Mouse (Mus musculus) midbrain, embryonic 13.5 days (tissue): ENCODE measurements around the gene Tceanc. TPM values are rescaled to one million over a fixed set of nuclear protein-coding genes. Genes with fewer than 3 reads are reported as not detected.
A peak's percentile ranks its signal among the peaks of the same experiment; 100 is the strongest.

ENCODE experiments used
- ATAC-seq: fragments of 200-750 bp; cut with Nextera tagmentation; 2 replicates; pipeline ENCODE4 v1.8.0; 2017; ENCODE audit warnings: mild to moderate bottlenecking, moderate TSS enrichment, moderate library complexity
- H3K27ac ChIP-seq: fragments of 300-500 bp; sonication (generic); 2 replicates; pipeline ENCODE4 v1.5.1; 2015; ENCODE audit warnings: inconsistent platforms, mild to moderate bottlenecking, moderate library complexity
- H3K27me3 ChIP-seq: fragments of 300-500 bp; sonication (generic); 2 replicates; pipeline ENCODE4 v1.6.1; 2015; ENCODE audit warnings: mild to moderate bottlenecking, inconsistent platforms
- H3K36me3 ChIP-seq: fragments of 300-500 bp; sonication (generic); 2 replicates; pipeline ENCODE4 v1.6.1; 2015; ENCODE audit warnings: mild to moderate bottlenecking, inconsistent platforms
- H3K4me1 ChIP-seq: fragments of 300-500 bp; sonication (generic); replicated peaks from 2 replicates; pipeline ENCODE4 v1.6.1; 2015; ENCODE audit warnings: inconsistent platforms
- H3K4me2 ChIP-seq: fragments of 300-500 bp; sonication (generic); replicated peaks from 2 replicates; pipeline ENCODE4 v1.6.1; 2015; ENCODE audit warnings: moderate library complexity, mild to moderate bottlenecking, inconsistent platforms
- H3K4me3 ChIP-seq: fragments of 300-500 bp; sonication (generic); replicated peaks from 2 replicates; pipeline ENCODE4 v1.5.1; 2015; ENCODE audit warnings: mild to moderate bottlenecking, inconsistent platforms
- H3K9ac ChIP-seq: fragments of 300-500 bp; sonication (generic); replicated peaks from 2 replicates; pipeline ENCODE4 v1.6.1; 2015; ENCODE audit warnings: mild to moderate bottlenecking, inconsistent platforms
- H3K9me3 ChIP-seq: fragments of 300-500 bp; sonication (generic); 2 replicates; pipeline ENCODE4 v1.6.1; 2016; ENCODE audit warnings: mild to moderate bottlenecking, inconsistent platforms
- WGBS: fragments of 180-500 bp; shearing (Covaris S2); methylation state at CpG from one replicate; pipeline ENCODE4 v1.1.7; 2015; 5-methylcytosine and 5-hydroxymethylcytosine counted together
- polyA plus RNA-seq: library from polyadenylated mRNA; unstranded; fragments of >200 nt; fragmentation: Nextera tagmentation; extraction: Ambion mirVana; gene quantifications from 2 replicates; pipeline ENCODE4 v1.2.1, GENCODE M21; 2015

Tceanc gene
- polyA plus RNA-seq, 1 experiment from 2014 or later, result 9.4 TPM

DNA sequence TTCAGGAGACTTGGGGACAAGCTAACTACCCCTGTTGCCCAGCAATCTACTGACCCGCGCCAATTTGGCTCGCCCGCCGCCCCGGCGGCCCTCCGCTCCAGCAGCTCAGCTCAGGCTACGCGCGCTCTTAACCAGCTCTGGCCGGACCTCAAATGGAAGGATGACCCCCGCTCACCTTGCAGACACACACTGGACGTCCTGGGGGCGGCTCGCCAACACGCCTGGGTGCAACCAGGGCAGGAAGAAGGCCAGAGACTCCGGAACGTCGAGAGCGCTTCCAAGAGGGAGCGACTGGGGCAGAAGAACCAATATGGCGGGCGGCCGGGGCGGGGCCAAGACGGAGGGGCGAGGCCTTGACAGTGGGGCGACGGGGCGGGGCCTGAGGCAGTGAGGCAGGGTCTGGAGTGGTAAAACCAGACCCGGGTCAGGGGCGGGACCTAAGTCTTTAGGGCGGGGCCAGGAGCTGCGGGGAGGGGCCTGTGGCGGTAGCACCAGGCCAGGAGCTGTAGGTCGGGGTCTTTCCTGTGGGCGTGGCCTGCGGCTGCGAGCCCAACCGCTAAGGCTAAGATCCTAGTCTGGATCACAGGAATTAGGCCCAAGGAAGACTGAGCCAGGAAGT, 38.9 kb downstream of the Tceanc start, which contains the start of gene Rab9:
Gene Rab9 (minus strand): TSS at position 503 of the 619 bp plus-strand sequence.
- Histone ChIP-seq H3K36me3 (no peaks in the 10 kb centered on the region), H3K27me3 (no peaks in the 10 kb centered on the region), H3K4me1 (peaks cover 9% of the 10 kb centered on the region; the same call in 1 of the 2 replicates), H3K4me3 (peak within 1 kb of the TSS; percentile 61), H3K9me3 (no peaks in the 10 kb centered on the region), H3K9ac (peak within 1 kb of the TSS; percentile 77), H3K27ac (peak within 1 kb of the TSS; percentile 81), H3K4me2 (peak within 1 kb of the TSS; percentile 64)
- peak; percentile 99 for ATAC-seq
- WGBS, result 17% methylated on average over 39 of the region's 41 CpGs

DNA sequence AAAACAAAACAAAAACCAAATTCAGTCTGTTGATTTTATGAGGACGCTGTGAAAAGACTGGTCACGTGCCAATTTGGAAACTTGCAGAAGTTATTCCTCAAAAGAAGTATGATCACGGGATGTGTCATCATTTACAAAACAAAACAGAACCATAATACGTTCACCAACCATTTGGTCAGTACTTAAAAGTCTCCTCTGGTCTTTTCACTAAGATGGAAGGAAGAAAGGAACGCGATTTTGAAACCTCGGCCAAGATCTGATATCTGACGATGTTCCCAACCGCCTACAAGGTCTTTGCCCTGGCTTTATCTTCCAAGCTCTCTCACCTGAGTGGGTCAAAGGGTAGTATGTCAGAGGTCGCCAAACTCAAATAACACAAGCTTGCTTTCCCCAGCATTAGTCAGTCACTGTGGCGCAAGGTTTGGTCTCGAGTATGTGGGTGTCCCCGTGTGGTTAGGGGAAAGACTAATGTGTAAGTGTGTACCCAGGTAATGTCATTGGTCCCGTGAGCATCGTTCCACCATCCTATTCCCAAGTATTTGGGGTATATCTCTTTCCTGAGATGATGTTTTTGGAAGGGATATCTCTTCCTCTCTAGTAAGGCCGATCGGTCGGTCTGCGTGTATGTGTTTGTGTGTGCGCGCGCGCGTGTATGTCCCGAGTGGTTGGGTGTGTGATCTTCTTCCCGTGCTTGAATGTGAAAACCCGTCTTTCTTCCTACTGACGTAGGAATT, 39.6 kb downstream of the Tceanc start:
- Histone ChIP-seq H3K36me3 (no peaks in the 10 kb centered on the region), H3K9ac (peak overlapping the region; percentile 77), H3K4me2 (peak overlapping the region; percentile 64), H3K4me1 (peaks cover 9% of the 10 kb centered on the region; the same call in 1 of the 2 replicates), H3K27me3 (0 out of 2 replicates have a peak, but pooled peaks cover 2% of the 10 kb centered on the region), H3K27ac (peak overlapping the region; percentile 81; the same call in 1 of the 2 replicates), H3K9me3 (no peaks in the 10 kb centered on the region), H3K4me3 (peak overlapping the region; percentile 61)
- peak; percentile 30 for ATAC-seq
- 21% methylated on average over 28 of the region's 28 CpGs for WGBS

DNA sequence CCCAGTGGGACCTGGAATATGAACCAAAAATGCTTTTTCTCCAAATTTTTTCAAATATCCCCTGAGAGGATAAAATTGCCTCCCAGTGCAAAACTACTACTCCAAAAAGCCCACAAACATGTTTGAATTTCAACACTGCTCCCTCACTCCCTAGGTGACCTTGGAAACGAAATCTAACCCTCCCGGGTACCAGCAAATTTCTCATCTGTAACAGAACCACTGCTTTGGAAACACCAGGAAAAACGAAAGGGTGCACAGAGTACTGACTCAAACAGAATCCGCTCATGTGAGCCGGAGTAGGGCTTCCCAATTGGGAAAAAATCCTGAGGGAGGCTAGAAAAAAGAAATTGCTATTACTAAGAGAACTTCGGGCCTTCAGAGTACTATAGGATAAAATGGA, 41.0 kb downstream of the Tceanc start:
- 78% methylated on average over 6 of the region's 6 CpGs for WGBS
- peaks cover 9% of the 10 kb centered on the region; the same call in 1 of the 2 replicates for H3K4me1 ChIP-seq
- H3K9ac ChIP-seq, result no peak overlapping the region
- H3K4me2 ChIP-seq, result peak overlapping the region; percentile 64
- H3K27me3 ChIP-seq, result 0 out of 2 replicates have a peak, but pooled peaks cover 2% of the 10 kb centered on the region
- H3K4me3 ChIP-seq, result no peak overlapping the region
- H3K27ac ChIP-seq, result no peak overlapping the region
- ATAC-seq, result no peak
- H3K36me3 ChIP-seq, result no peaks in the 10 kb centered on the region
- H3K9me3 ChIP-seq, result no peaks in the 10 kb centered on the region

DNA sequence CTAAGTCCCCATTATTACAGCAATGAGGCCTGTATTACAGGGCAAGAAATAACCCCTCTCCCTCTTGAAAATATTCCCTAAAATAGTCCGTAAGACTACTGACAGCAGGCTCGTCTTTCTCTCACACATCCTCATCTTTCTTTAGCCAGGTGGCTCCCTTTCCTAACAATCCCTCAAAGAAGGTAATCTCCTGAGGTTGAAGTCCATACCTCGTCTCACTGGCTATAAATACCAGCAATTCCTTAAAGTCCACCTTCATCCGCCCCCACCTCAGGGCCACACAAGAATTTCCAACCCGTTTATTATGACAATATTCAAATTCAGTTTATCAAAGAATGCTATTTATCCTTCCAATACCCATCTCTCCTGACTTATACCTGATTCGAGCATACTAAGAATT, 45.8 kb downstream of the Tceanc start:
- Histone ChIP-seq H3K4me1 (peaks cover 4% of the 10 kb centered on the region; the same call in 1 of the 2 replicates), H3K36me3 (0 out of 2 replicates have a peak, but pooled peaks cover 6% of the 10 kb centered on the region), H3K4me3 (no peak overlapping the region), H3K9ac (no peak overlapping the region), H3K27ac (no peak overlapping the region), H3K27me3 (0 out of 2 replicates have a peak, but pooled peaks cover 2% of the 10 kb centered on the region), H3K9me3 (no peaks in the 10 kb centered on the region), H3K4me2 (no peak overlapping the region)
- 87% methylated on average over 6 of the region's 6 CpGs for WGBS
- no peak for ATAC-seq

- H3K27me3 ChIP-seq, result no peaks in the 10 kb centered on the region
- H3K9ac ChIP-seq, result no peak overlapping the region
- H3K4me3 ChIP-seq, result no peak overlapping the region
- H3K9me3 ChIP-seq, result no peaks in the 10 kb centered on the region
- 96% methylated on average over 7 of the region's 7 CpGs for WGBS
- H3K4me2 ChIP-seq, result no peak overlapping the region
- no peaks in the 10 kb centered on the region for H3K4me1 ChIP-seq
- no peak overlapping the region for H3K27ac ChIP-seq
- H3K36me3 ChIP-seq, result 0 out of 2 replicates have a peak, but pooled peaks cover 6% of the 10 kb centered on the region
- ATAC-seq, result no peak
Measured at GRCm38 (mm10) chrX:166468321-166468720, 50.0 kb downstream of the Tceanc start.

GRCm38 (mm10) chrX:166455525-166455924, 62.8 kb downstream of the Tceanc start:
- 0 out of 2 replicates have a peak, but pooled peaks cover 4% of the 10 kb centered on the region for H3K27me3 ChIP-seq
- H3K9ac ChIP-seq, result no peak overlapping the region
- no peak overlapping the region for H3K4me2 ChIP-seq
- H3K36me3 ChIP-seq, result peaks cover 11% of the 10 kb centered on the region
- no peaks in the 10 kb centered on the region for H3K9me3 ChIP-seq
- WGBS, result 88% methylated on average over 1 of the region's 1 CpGs
- H3K4me3 ChIP-seq, result no peak overlapping the region
- no peak for ATAC-seq
- H3K4me1 ChIP-seq, result no peaks in the 10 kb centered on the region
- no peak overlapping the region for H3K27ac ChIP-seq

GRCm38 (mm10) chrX:166454331-166454730, 64.0 kb downstream of the Tceanc start:
- 75% methylated on average over 3 of the region's 3 CpGs for WGBS
- Histone ChIP-seq H3K9me3 (no peaks in the 10 kb centered on the region), H3K4me2 (no peak overlapping the region), H3K27me3 (peaks cover 7% of the 10 kb centered on the region; the same call in 1 of the 2 replicates), H3K36me3 (peaks cover 11% of the 10 kb centered on the region), H3K9ac (no peak overlapping the region), H3K27ac (no peak overlapping the region), H3K4me3 (no peak overlapping the region), H3K4me1 (no peaks in the 10 kb centered on the region)
- no peak for ATAC-seq

- Histone ChIP-seq H3K4me3 (no peak overlapping the region), H3K9me3 (no peaks in the 10 kb centered on the region), H3K27me3 (peaks cover 4% of the 10 kb centered on the region; the same call in 1 of the 2 replicates), H3K27ac (no peak overlapping the region), H3K4me2 (no peak overlapping the region), H3K4me1 (no peaks in the 10 kb centered on the region), H3K9ac (no peak overlapping the region), H3K36me3 (peaks cover 11% of the 10 kb centered on the region)
- WGBS, result 87% methylated on average over 6 of the region's 6 CpGs
- no peak for ATAC-seq
Measured at GRCm38 (mm10) chrX:166453532-166453931, 64.8 kb downstream of the Tceanc start.

Other genes with a start within 250 kb of the Tceanc start
- 77.0 and 85.4 TPM in 2 replicates for gene Trappc2, start 78.0 kb downstream of the Tceanc start, polyA plus RNA-seq
- 7.5 and 8.3 TPM in 2 replicates for gene Ofd1, start 77.9 kb downstream of the Tceanc start, polyA plus RNA-seq
- gene Rab9, start 38.7 kb downstream of the Tceanc start, polyA plus RNA-seq, result 40.7 and 50.2 TPM in 2 replicates
- 1.0 and 1.8 TPM in 2 replicates for gene Egfl6, start 67.2 kb upstream of the Tceanc start, polyA plus RNA-seq